Mouse (Mus musculus) MEL (cell line): ENCODE data around the gene Scfd2. TPM values are rescaled to one million over a fixed set of nuclear protein-coding genes. Genes with fewer than 3 reads are reported as not detected.

Experiments
- DNase-seq: peaks from one replicate; pipeline ENCODE4 v3.0.0; 2011; ENCODE audit warnings: low read depth, low spot score
- H3K27ac ChIP-seq: 2 replicates; pipeline ENCODE4 v1.5.1; 2012; ENCODE audit warnings: low read depth, mild to moderate bottlenecking, control low read depth, low read length, moderate library complexity; ENCODE audit not compliant: control insufficient read depth
- H3K27me3 ChIP-seq, 2 experiments: fragments of 150-350 bp in 1 of 2; sonication (generic) in 1 of 2; 2 replicates each; pipeline ENCODE4 v1.6.1; 2012; ENCODE audit warnings: low read length in 2 of 2, mild to moderate bottlenecking in 2 of 2, improper control_type of control experiment in 1 of 2, moderate library complexity in 1 of 2; ENCODE audit not compliant: insufficient read depth in 2 of 2, control insufficient read depth in 1 of 2
- H3K36me3 ChIP-seq, 2 experiments: 2 replicates each; pipeline ENCODE4 v1.6.1; 2012 to 2014; ENCODE audit warnings: low read length in 2 of 2, improper control_type of control experiment in 1 of 2, inconsistent platforms in 1 of 2, mild to moderate bottlenecking in 1 of 2; ENCODE audit not compliant: insufficient read depth in 2 of 2, control insufficient read depth in 1 of 2
- H3K4me1 ChIP-seq, 2 experiments: fragments of 150-350 bp in 1 of 2; sonication (generic) in 1 of 2; 2 replicates each; pipeline ENCODE4 v1.6.1; 2012; ENCODE audit warnings: low read length in 2 of 2, improper control_type of control experiment in 1 of 2, mild to moderate bottlenecking in 1 of 2; ENCODE audit not compliant: insufficient read depth in 2 of 2, control insufficient read depth in 1 of 2
- H3K4me3 ChIP-seq, 2 experiments: fragments of 150-350 bp in 1 of 2; sonication (generic) in 1 of 2; 2 replicates each; pipeline ENCODE4 v1.5.1; 2012; ENCODE audit warnings: low read depth in 2 of 2, low read length in 2 of 2, mild to moderate bottlenecking in 2 of 2, moderate library complexity in 2 of 2, control low read depth in 1 of 2, improper control_type of control experiment in 1 of 2; ENCODE audit not compliant: control insufficient read depth in 1 of 2, insufficient read depth in 1 of 2
- H3K79me2 ChIP-seq: 2 replicates; pipeline ENCODE4 v1.6.1; 2012; ENCODE audit warnings: mild to moderate bottlenecking, low read length, moderate library complexity; ENCODE audit not compliant: control insufficient read depth, poor library complexity, insufficient read depth
- H3K9ac ChIP-seq: 2 replicates; pipeline ENCODE4 v1.6.1; 2012; ENCODE audit warnings: low read depth, mild to moderate bottlenecking, control low read depth, low read length, moderate library complexity; ENCODE audit not compliant: control insufficient read depth, poor library complexity, severe bottlenecking
- H3K9me3 ChIP-seq: fragments of 150-350 bp; sonication (generic); replicated peaks from 2 replicates; pipeline ENCODE4 v1.6.1; 2012; ENCODE audit warnings: mild to moderate bottlenecking, low read length, improper control_type of control experiment, moderate library complexity; ENCODE audit not compliant: insufficient read depth
- BHLHE40 ChIP-seq: IDR thresholded peaks from 2 replicates; pipeline ENCODE4 v1.6.1; 2012; ENCODE audit warnings: low read depth, mild to moderate bottlenecking, inconsistent platforms, low read length, improper control_type of control experiment, borderline replicate concordance
- CHD1 ChIP-seq: IDR thresholded peaks from 2 replicates; pipeline ENCODE4 v1.6.1; 2012; ENCODE audit warnings: low read depth, mild to moderate bottlenecking, inconsistent platforms, low read length, improper control_type of control experiment
- CHD2 ChIP-seq: IDR thresholded peaks from 2 replicates; pipeline ENCODE4 v1.6.1; 2011; ENCODE audit warnings: low read length, improper control_type of control experiment
- CTCF ChIP-seq, 3 experiments: IDR thresholded peaks in 2 of 3; conservative IDR thresholded peaks in 1 of 3; 2 replicates each; pipeline ENCODE4 v1.5.1; 2011 to 2012; ENCODE audit warnings: low read length in 3 of 3, low read depth in 2 of 3, mild to moderate bottlenecking in 2 of 3, improper control_type of control experiment in 1 of 3, inconsistent platforms in 1 of 3, mixed read lengths in 1 of 3, moderate library complexity in 1 of 3; ENCODE audit not compliant: control insufficient read depth in 1 of 3, insufficient read depth in 1 of 3, poor library complexity in 1 of 3, severe bottlenecking in 1 of 3
- E2F4 ChIP-seq: IDR thresholded peaks from 2 replicates; pipeline ENCODE4 v1.6.1; 2011; ENCODE audit warnings: low read depth, low read length, improper control_type of control experiment, borderline replicate concordance
- ELF1 ChIP-seq: IDR thresholded peaks from 2 replicates; pipeline ENCODE4 v1.6.1; 2014; ENCODE audit warnings: low read depth, mild to moderate bottlenecking, inconsistent platforms, low read length, improper control_type of control experiment, moderate library complexity
- EP300 ChIP-seq, 2 experiments: IDR thresholded peaks; 2 replicates each; pipeline ENCODE4 v1.6.1; 2011; ENCODE audit warnings: improper control_type of control experiment in 2 of 2, low read length in 2 of 2, low read depth in 1 of 2, mild to moderate bottlenecking in 1 of 2
- GABPA ChIP-seq: IDR thresholded peaks from 2 replicates; pipeline ENCODE4 v1.6.1; 2012; ENCODE audit warnings: low read depth, mild to moderate bottlenecking, inconsistent platforms, low read length, improper control_type of control experiment, moderate library complexity
- HCFC1 ChIP-seq: IDR thresholded peaks from 2 replicates; pipeline ENCODE4 v1.6.1; 2012; ENCODE audit warnings: low read depth, mild to moderate bottlenecking, inconsistent platforms, low read length, improper control_type of control experiment, moderate library complexity
- MAFK ChIP-seq: IDR thresholded peaks from 2 replicates; pipeline ENCODE4 v1.6.1; 2011; ENCODE audit warnings: low read depth, mild to moderate bottlenecking, low read length, improper control_type of control experiment, borderline replicate concordance
- MAZ ChIP-seq: IDR thresholded peaks from 2 replicates; pipeline ENCODE4 v1.6.1; 2012; ENCODE audit warnings: low read depth, mild to moderate bottlenecking, inconsistent platforms, low read length, improper control_type of control experiment
- MEF2A ChIP-seq: IDR thresholded peaks from 2 replicates; pipeline ENCODE4 v1.6.1; 2014; ENCODE audit warnings: low read depth, mild to moderate bottlenecking, inconsistent platforms, low read length, improper control_type of control experiment; ENCODE audit not compliant: poor library complexity, insufficient replicate concordance, severe bottlenecking; ENCODE audit errors: extremely low read depth
- MYB ChIP-seq: IDR thresholded peaks from 2 replicates; pipeline ENCODE4 v1.6.1; 2011; ENCODE audit warnings: mild to moderate bottlenecking, low read depth, low read length, improper control_type of control experiment
- MYC ChIP-seq: IDR thresholded peaks from 2 replicates; pipeline ENCODE4 v1.6.1; 2011; ENCODE audit warnings: low read depth, mild to moderate bottlenecking, low read length, improper control_type of control experiment, moderate library complexity
- RAD21 ChIP-seq: IDR thresholded peaks from 2 replicates; pipeline ENCODE4 v1.6.1; 2011; ENCODE audit warnings: mild to moderate bottlenecking, low read depth, low read length, improper control_type of control experiment
- RCOR1 ChIP-seq: IDR thresholded peaks from 2 replicates; pipeline ENCODE4 v1.6.1; 2012; ENCODE audit warnings: low read depth, mild to moderate bottlenecking, inconsistent platforms, low read length, improper control_type of control experiment
- SIN3A ChIP-seq: IDR thresholded peaks from 2 replicates; pipeline ENCODE4 v1.6.1; 2012; ENCODE audit warnings: low read length, improper control_type of control experiment, inconsistent platforms
- SMC3 ChIP-seq: IDR thresholded peaks from 2 replicates; pipeline ENCODE4 v1.6.1; 2011; ENCODE audit warnings: low read depth, low read length, improper control_type of control experiment
- TCF12 ChIP-seq: IDR thresholded peaks from 2 replicates; pipeline ENCODE4 v1.6.1; 2014; ENCODE audit warnings: low read depth, mild to moderate bottlenecking, inconsistent platforms, low read length, improper control_type of control experiment, moderate library complexity
- UBTF ChIP-seq: IDR thresholded peaks from 2 replicates; pipeline ENCODE4 v1.6.1; 2012; ENCODE audit warnings: low read depth, mild to moderate bottlenecking, inconsistent platforms, low read length, improper control_type of control experiment, moderate library complexity, borderline replicate concordance; ENCODE audit not compliant: insufficient read depth
- ZKSCAN1 ChIP-seq: IDR thresholded peaks from 2 replicates; pipeline ENCODE4 v1.6.1; 2012; ENCODE audit warnings: low read depth, mild to moderate bottlenecking, inconsistent platforms, low read length, improper control_type of control experiment, moderate library complexity
- polyA plus RNA-seq, 2 experiments: library from polyadenylated mRNA; stranded (reverse) in 1 of 2; unstranded in 1 of 2; fragments of >175 nt in 1 of 2; fragments of >200 nt in 1 of 2; gene quantifications; 2 replicates each; pipeline versions ENCODE4 v1.2.1 to v1.2.4; 2012; ENCODE audit warnings: low replicate concordance in 2 of 2, low read depth in 1 of 2; ENCODE audit not compliant: insufficient read length in 2 of 2, insufficient read depth in 1 of 2, missing spikeins in 1 of 2
- total RNA-seq: library from RNA; depleted of rRNA; stranded (reverse); fragments of 300-350 nt; gene quantifications from 2 replicates; pipeline ENCODE4 v1.2.3, GENCODE M21; 2012

Gene Scfd2
- total and polyA plus RNA-seq, 3 experiments, result 18.8 to 20.3 TPM; not detected in 1

- H3K4me3 ChIP-seq, result no peak overlapping the region
- H3K36me3 ChIP-seq, result no peaks in the 10 kb centered on the region
- H3K27me3 ChIP-seq, result no peaks in the 10 kb centered on the region
- H3K4me1 ChIP-seq, result no peaks in the 10 kb centered on the region
- TF ChIP-seq BHLHE40, result no peak
- no peak for TF ChIP-seq UBTF
- no peak for TF ChIP-seq TCF12
- no peak for TF ChIP-seq SMC3
- no peak for TF ChIP-seq MYB
- no peak for TF ChIP-seq HCFC1
- no peak for TF ChIP-seq CHD2
- no peak for TF ChIP-seq E2F4
- TF ChIP-seq SIN3A, result no peak
- no peak for TF ChIP-seq GABPA
- H3K9ac ChIP-seq, result no peak overlapping the region
- no peak overlapping the region for H3K27ac ChIP-seq
- H3K79me2 ChIP-seq, result no peaks in the 10 kb centered on the region
- H3K9me3 ChIP-seq, result no peaks in the 10 kb centered on the region
- DNase-seq, result no peak
Observed at GRCm38 (mm10) chr5:74492705-74493104, 38.9 kb downstream of the Scfd2 start.

- no peak overlapping the region for H3K4me3 ChIP-seq
- H3K9me3 ChIP-seq, result no peaks in the 10 kb centered on the region
- H3K27me3 ChIP-seq, result no peaks in the 10 kb centered on the region
- TF ChIP-seq MAZ (no peak), ZKSCAN1 (no peak), MYC (no peak), RAD21 (no peak), EP300 (IDR thresholded peaks at IDR 0.05; ENCODE audit: low read depth in 1 of 2, low read length in 2 of 2) (no peak)
- H3K79me2 ChIP-seq, result no peaks in the 10 kb centered on the region
- no peak overlapping the region for H3K9ac ChIP-seq
- no peak overlapping the region for H3K27ac ChIP-seq
- DNase-seq, result no peak
- peaks cover 0 to 10% of the 10 kb centered on the region in 2 experiments; a peak in 2 of 4 replicates for H3K36me3 ChIP-seq
- H3K4me1 ChIP-seq, result peaks cover 5 to 7% of the 10 kb centered on the region in 2 experiments
Observed at GRCm38 (mm10) chr5:74484646-74485045, 46.9 kb downstream of the Scfd2 start.

- Histone ChIP-seq H3K36me3 (peaks cover 0 to 11% of the 10 kb centered on the region in 2 experiments; a peak in 2 of 4 replicates), H3K79me2 (no peaks in the 10 kb centered on the region), H3K9me3 (no peaks in the 10 kb centered on the region), H3K9ac (no peak overlapping the region), H3K4me3 (no peak overlapping the region), H3K27ac (no peak overlapping the region), H3K4me1 (peaks cover 5 to 8% of the 10 kb centered on the region in 2 experiments), H3K27me3 (no peaks in the 10 kb centered on the region)
- DNase-seq, result no peak
- TF ChIP-seq CTCF (IDR thresholded peaks at IDR 0.05 in 2 of 3, conservative IDR thresholded peaks at IDR 0.05 in 1 of 3; ENCODE audit: control insufficient read depth in 1 of 3, insufficient read depth in 1 of 3, low read depth in 2 of 3, low read length in 3 of 3, poor library complexity in 1 of 3, severe bottlenecking in 1 of 3), result no peak
- TF ChIP-seq CHD1, result no peak
- TF ChIP-seq ELF1, result no peak
- TF ChIP-seq MAFK, result no peak
- TF ChIP-seq RCOR1, result no peak
- no peak for TF ChIP-seq MEF2A
- no peak for TF ChIP-seq HCFC1
Observed at GRCm38 (mm10) chr5:74482633-74483032, 48.9 kb downstream of the Scfd2 start.
